Mouse (Mus musculus) limb, embryonic 13.5 days (tissue): ENCODE results near the gene Mapk1ip1. TPM values are rescaled to one million over a fixed set of nuclear protein-coding genes. Genes with fewer than 3 reads are reported as not detected.

Experiments
- ATAC-seq: fragments of 200-750 bp; cut with Nextera tagmentation; 2 replicates; pipeline ENCODE4 v1.8.0; 2017; ENCODE audit warnings: low read depth, moderate number of reproducible peaks, moderate TSS enrichment; ENCODE audit not compliant: low FRiP score
- H3K27ac ChIP-seq: fragments of 300-500 bp; sonication (generic); 2 replicates; pipeline ENCODE4 v1.5.1; 2015; ENCODE audit warnings: inconsistent platforms, mild to moderate bottlenecking, moderate library complexity
- H3K27me3 ChIP-seq: fragments of 300-500 bp; sonication (generic); 2 replicates; pipeline ENCODE4 v1.6.1; 2015; ENCODE audit warnings: mild to moderate bottlenecking, inconsistent platforms
- H3K36me3 ChIP-seq: fragments of 300-500 bp; sonication (generic); 2 replicates; pipeline ENCODE4 v1.6.1; 2015; ENCODE audit warnings: inconsistent platforms, mild to moderate bottlenecking, moderate library complexity
- H3K4me1 ChIP-seq: fragments of 300-500 bp; sonication (generic); 2 replicates; pipeline ENCODE4 v1.6.1; 2015; ENCODE audit warnings: inconsistent platforms
- H3K4me2 ChIP-seq: fragments of 300-500 bp; sonication (generic); replicated peaks from 2 replicates; pipeline ENCODE4 v1.6.1; 2015; ENCODE audit warnings: inconsistent platforms, mild to moderate bottlenecking, moderate library complexity
- H3K4me3 ChIP-seq: fragments of 300-500 bp; sonication (generic); 2 replicates; pipeline ENCODE4 v1.5.1; 2015; ENCODE audit warnings: moderate library complexity, mild to moderate bottlenecking, inconsistent platforms
- H3K9ac ChIP-seq: fragments of 300-500 bp; sonication (generic); 2 replicates; pipeline ENCODE4 v1.6.1; 2015; ENCODE audit warnings: mild to moderate bottlenecking, inconsistent platforms
- H3K9me3 ChIP-seq: fragments of 300-500 bp; sonication (generic); 2 replicates; pipeline ENCODE4 v1.6.1; 2016; ENCODE audit warnings: inconsistent platforms
- WGBS: fragments of 180-500 bp; shearing (Covaris S2); methylation state at CpG from one replicate; pipeline ENCODE4 v1.1.7; 2015; 5-methylcytosine and 5-hydroxymethylcytosine counted together
- polyA plus RNA-seq: library from polyadenylated mRNA; unstranded; fragments of >200 nt; fragmentation: Nextera tagmentation; extraction: Ambion mirVana; gene quantifications from 2 replicates; pipeline ENCODE4 v1.2.1, GENCODE M21; 2015

The Mapk1ip1 gene
- 14.3 TPM in 2 replicates for polyA plus RNA-seq

DNA sequence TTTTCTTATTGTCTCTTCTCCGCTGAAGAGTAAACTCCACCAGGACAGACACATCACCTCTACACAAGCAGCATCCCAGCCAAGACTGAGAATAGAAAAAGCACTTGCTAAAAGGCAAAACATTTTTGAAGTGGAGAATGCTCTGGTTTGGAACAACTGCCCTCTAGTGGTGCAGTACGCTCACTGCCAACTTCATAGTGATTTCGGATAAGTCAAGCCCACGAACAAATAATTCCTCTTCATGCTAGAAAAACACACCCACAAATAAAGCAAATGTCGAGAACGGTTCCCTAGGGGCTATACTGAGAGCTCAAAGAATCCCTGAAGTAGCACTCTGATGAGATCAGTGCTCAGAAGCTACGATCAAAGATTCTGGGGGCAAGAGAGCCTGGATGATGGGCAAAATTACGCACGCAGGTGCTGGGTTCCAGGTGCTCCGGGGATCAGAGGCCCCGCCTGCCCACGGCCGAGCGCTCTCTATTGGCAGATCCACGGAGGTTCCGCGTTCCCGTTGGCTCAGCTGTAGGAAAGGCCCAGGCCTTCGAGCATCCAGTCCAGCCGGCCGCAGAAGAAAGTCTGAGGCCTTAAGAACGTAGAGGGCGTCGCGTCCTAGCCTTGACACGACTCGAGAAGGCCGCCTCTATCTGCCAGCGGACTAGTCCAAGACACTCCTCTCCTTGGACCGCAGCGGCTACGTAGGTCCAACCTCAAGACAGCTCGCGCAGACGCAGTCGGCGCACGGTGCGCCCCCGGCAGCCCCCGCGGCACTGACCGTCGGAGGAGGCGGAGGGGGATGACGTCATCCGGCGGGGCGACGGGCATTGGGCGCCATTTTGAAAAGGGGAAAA, at the start of gene Mapk1ip1, which contains the start of gene Ppp2r2d:
Gene Mapk1ip1, minus strand, starts transcription at position 730 of the 848 bp plus-strand sequence.
Gene Ppp2r2d, plus strand, starts transcription at position 536 of the 848 bp plus-strand sequence.
- peaks cover 33% of the 10 kb centered on the region for H3K4me1 ChIP-seq
- WGBS: under 1% methylated on average over 51 of the region's 51 CpGs
- H3K9ac ChIP-seq: peak within 1 kb of the TSS; percentile 98
- H3K27ac ChIP-seq: peak within 1 kb of the TSS; percentile 93
- peaks cover 16% of the 10 kb centered on the region for H3K36me3 ChIP-seq
- peak; percentile 92 for ATAC-seq
- H3K9me3 ChIP-seq: no peaks in the 10 kb centered on the region
- no peaks in the 10 kb centered on the region for H3K27me3 ChIP-seq
- peak within 1 kb of the TSS; percentile 98 for H3K4me3 ChIP-seq
- peak within 1 kb of the TSS; percentile 95 for H3K4me2 ChIP-seq

DNA sequence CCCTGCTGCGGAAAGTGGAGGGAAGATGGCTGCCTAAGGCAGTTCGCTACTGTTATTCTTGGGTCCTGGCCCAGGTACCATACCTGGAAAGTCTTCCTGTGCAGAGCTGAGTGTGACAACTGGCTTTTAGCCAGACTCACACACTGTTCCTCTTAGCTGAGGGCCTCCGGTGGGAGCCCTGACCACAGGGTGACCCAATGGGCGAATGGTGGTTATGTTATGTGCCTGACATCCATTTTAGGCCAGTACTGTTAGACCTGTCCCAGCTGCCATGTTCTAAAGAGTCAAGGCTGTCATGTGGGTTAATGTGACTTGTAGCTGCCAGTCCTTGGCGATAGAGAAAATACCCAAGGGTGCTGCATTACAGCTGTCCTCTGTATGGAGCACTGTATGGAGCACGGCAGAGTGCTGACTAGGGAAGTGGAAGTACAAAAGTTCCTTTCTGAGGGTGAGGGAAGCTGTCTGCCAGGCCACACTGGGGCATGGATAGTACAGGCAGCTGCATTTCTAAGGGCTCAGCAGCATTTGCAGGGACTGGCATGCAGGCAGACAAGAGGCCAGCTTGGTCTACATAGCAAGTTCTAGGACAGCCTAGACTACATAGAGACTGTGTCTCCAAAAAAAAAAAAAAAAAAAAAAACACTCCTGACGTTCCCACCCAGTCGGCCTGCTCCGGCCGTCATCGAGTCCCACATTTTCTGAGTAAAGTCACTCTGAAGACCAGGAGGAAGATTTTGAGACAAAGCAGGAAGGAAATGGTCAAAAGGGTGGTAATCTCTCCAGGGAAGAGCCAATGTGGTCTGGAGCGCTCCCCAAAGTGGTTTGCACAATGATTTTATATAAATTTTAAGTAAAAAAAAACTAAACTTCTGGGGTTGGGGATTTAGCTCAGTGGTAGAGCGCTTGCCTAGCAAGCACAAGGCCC, 39.6 kb upstream of the Mapk1ip1 start:
- 0 out of 2 replicates have a peak overlapping the region, but pooled peaks have one; percentile 22 for H3K27ac ChIP-seq
- H3K9me3 ChIP-seq: no peaks in the 10 kb centered on the region
- no peak overlapping the region for H3K4me3 ChIP-seq
- peak; percentile 36; the same call in 1 of the 2 replicates for ATAC-seq
- H3K27me3 ChIP-seq: no peaks in the 10 kb centered on the region
- no peaks in the 10 kb centered on the region for H3K4me1 ChIP-seq
- H3K9ac ChIP-seq: no peak overlapping the region
- H3K4me2 ChIP-seq: no peak overlapping the region
- H3K36me3 ChIP-seq: peaks cover 56% of the 10 kb centered on the region
- WGBS: 81% methylated on average over 12 of the region's 13 CpGs

DNA sequence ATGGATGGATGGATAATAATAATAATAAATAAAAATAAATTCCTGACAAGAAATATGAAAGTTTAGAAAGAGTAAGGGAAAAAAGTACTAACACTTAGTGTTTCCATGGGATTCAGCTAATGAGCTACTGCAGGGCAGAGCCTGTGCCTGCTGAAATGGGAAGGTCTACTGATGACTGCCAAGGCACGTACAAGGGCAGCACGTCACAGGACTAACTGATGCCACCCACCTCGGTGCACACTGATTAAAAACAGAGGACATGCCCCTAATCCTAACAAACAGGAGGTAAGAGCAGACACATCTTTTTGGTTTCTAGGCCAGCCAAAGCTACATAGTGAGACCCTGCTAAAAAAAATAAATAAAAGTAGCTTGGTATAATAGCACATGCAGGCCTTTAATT, 37.7 kb upstream of the Mapk1ip1 start:
- Histone ChIP-seq H3K4me1 (no peaks in the 10 kb centered on the region), H3K4me3 (no peak overlapping the region), H3K36me3 (peaks cover 73% of the 10 kb centered on the region), H3K27me3 (no peaks in the 10 kb centered on the region), H3K9me3 (no peaks in the 10 kb centered on the region), H3K27ac (no peak overlapping the region), H3K4me2 (no peak overlapping the region), H3K9ac (no peak overlapping the region)
- WGBS: 95% methylated on average over 3 of the region's 3 CpGs
- no peak for ATAC-seq

DNA sequence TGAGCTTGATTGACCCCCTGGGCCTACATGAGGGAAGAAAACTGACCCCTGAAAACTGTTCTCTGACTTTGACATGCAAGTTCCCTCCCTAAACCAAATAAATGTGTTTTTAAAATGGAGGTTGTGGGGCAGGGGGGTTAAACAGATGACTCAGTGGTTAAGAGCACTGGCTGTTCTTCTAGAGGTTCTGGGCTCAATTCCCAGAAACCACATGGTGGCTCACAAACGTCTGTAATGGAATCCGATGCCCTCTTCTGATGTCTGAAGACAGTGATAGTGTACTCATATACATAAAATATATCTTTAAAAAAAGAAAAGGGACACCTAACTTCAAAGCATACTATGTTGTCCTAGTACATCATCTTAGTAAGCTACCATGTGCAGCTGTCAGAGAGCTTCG, 29.0 kb upstream of the Mapk1ip1 start:
- Histone ChIP-seq H3K4me3 (no peak overlapping the region), H3K27ac (no peak overlapping the region), H3K9me3 (no peaks in the 10 kb centered on the region), H3K9ac (no peak overlapping the region), H3K4me1 (no peaks in the 10 kb centered on the region), H3K27me3 (no peaks in the 10 kb centered on the region), H3K4me2 (no peak overlapping the region), H3K36me3 (peaks cover 94% of the 10 kb centered on the region)
- 79% methylated on average over 3 of the region's 3 CpGs for WGBS
- ATAC-seq: no peak

DNA sequence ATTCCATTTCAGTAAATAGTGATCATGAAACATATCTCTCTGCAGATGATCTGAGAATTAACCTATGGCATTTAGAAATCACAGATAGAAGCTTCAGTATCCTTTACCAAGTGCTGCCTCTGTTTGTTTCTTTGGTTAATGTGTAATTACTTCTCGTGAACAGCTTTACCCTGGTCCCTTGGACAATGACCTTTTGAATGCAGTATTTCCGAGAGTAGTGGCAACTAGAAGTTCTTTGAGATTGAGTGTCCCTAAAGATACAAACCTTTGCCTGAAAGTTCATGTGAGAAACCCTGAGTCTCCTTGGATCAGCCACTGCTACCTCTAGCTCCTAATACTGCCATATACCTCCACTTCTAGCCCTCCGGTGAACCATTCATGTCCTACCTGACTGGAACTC, 26.9 kb upstream of the Mapk1ip1 start:
- ATAC-seq: no peak
- WGBS: 92% methylated on average over 3 of the region's 3 CpGs
- peaks cover 87% of the 10 kb centered on the region for H3K36me3 ChIP-seq

DNA sequence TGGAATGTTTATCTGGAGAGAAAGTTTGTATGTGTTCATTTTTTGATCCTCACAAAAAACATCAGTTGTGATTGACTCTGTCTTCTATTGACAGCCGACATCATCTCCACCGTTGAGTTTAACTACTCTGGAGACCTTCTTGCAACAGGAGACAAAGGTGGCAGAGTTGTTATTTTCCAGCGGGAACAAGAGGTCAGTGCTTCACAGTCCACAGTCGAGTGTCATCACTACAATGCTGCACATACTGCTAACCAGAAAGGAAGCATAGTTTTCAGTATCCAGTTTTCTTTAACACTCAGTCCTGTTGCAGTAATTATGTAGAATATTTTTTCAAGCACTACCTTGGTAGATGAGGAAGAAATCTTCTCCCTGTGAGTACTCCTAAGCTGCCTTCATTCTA, 22.2 kb upstream of the Mapk1ip1 start:
- H3K4me3 ChIP-seq: no peak overlapping the region
- ATAC-seq: no peak
- no peak overlapping the region for H3K4me2 ChIP-seq
- H3K9ac ChIP-seq: no peak overlapping the region
- H3K36me3 ChIP-seq: peaks cover 45% of the 10 kb centered on the region
- no peaks in the 10 kb centered on the region for H3K9me3 ChIP-seq
- H3K4me1 ChIP-seq: peaks cover 10% of the 10 kb centered on the region
- 87% methylated on average over 4 of the region's 4 CpGs for WGBS
- H3K27ac ChIP-seq: no peak overlapping the region
- H3K27me3 ChIP-seq: no peaks in the 10 kb centered on the region

More for the DNA sequence above, 26.9 kb upstream of the Mapk1ip1 start:
- Histone ChIP-seq H3K4me3 (no peak overlapping the region), H3K9ac (no peak overlapping the region), H3K27me3 (no peaks in the 10 kb centered on the region), H3K4me2 (no peak overlapping the region), H3K27ac (no peak overlapping the region), H3K9me3 (no peaks in the 10 kb centered on the region), H3K4me1 (no peaks in the 10 kb centered on the region)

DNA sequence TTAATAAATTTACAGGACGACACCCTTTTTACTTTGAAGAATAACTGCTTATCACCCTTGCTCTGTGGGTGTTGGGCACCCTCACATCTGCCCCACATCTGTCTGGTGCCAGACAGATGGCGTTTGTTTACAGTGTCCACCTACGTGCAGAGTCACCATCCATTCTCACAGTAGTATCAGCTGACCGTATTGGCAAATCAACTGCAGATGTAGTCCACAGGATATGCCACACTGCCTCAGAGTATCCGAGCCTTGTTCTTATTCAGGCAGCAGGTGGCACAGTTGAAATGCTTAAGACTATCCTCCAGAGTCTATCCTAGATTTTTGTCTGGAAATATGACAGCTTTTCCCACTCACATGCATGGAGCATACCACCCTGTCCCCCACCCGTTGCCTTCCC, 21.2 kb upstream of the Mapk1ip1 start:
- Histone ChIP-seq H3K27me3 (no peaks in the 10 kb centered on the region), H3K4me1 (peaks cover 18% of the 10 kb centered on the region), H3K9ac (no peak overlapping the region), H3K4me3 (no peak overlapping the region), H3K27ac (no peak overlapping the region), H3K36me3 (peaks cover 35% of the 10 kb centered on the region), H3K4me2 (no peak overlapping the region), H3K9me3 (no peaks in the 10 kb centered on the region)
- 48% methylated on average over 6 of the region's 6 CpGs for WGBS
- ATAC-seq: no peak

DNA sequence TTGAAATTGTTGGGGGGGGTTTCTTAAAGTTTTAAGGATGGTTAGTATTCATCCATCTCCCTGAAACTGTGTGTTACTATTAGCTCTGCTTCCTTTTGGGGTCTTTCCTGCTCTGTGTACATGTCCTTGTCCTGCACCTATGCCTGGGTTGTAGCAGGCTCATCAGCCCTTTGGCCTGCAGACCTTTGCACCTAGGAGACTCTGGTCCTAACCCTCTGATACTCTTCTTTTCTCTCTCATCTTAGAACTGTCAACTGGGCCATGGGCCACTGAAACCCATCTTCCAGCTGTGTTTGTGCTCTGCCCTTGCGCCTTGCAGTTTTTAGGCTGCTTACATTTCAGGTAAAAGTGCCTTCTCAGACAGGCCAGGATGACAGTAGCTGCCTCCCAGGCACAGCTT, 18.7 kb upstream of the Mapk1ip1 start:
- Histone ChIP-seq H3K9me3 (no peaks in the 10 kb centered on the region), H3K27ac (no peak overlapping the region), H3K36me3 (peaks cover 29% of the 10 kb centered on the region), H3K4me3 (no peak overlapping the region), H3K4me1 (peaks cover 18% of the 10 kb centered on the region), H3K27me3 (no peaks in the 10 kb centered on the region), H3K9ac (no peak overlapping the region), H3K4me2 (no peak overlapping the region)
- ATAC-seq: no peak
- WGBS: 94% methylated on average over 1 of the region's 1 CpGs

DNA sequence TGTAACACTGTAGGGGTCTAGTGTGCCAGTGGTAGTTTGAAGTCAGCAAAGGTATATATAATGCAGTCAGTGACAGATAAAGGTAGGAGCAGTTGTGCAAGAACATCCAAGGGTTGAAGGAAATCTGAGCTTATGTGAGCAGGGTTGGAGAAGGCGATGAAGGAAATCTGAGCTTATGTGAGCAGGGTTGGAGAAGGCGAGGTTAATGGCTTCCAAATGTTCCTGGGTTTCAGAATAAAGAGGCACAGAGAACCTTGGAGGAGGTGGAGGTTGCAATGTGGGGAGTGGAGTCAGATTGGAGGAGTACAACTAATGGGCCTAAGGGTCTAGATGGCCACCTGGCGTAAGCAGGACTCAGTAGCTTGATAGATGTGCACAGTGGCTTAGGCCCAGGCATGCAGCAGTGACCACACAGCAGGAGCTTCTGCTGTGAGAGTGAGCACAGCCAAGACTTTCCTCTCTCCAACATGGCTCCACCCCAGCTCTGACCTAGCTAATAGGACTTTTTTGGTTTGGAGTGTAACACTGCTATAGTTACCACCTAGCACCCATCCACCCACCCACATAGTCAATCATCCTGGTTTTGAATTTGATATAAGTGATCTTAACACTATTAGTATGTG, 18.0 kb upstream of the Mapk1ip1 start:
- peaks cover 25% of the 10 kb centered on the region for H3K36me3 ChIP-seq
- peak; percentile 36; the same call in 1 of the 2 replicates for ATAC-seq
- no peaks in the 10 kb centered on the region for H3K9me3 ChIP-seq
- H3K4me3 ChIP-seq: no peak overlapping the region
- WGBS: 22% methylated on average over 3 of the region's 3 CpGs
- no peaks in the 10 kb centered on the region for H3K27me3 ChIP-seq
- H3K9ac ChIP-seq: no peak overlapping the region
- no peak overlapping the region for H3K4me2 ChIP-seq
- H3K4me1 ChIP-seq: peaks cover 18% of the 10 kb centered on the region
- peak overlapping the region; percentile 48; the same call in 1 of the 2 replicates for H3K27ac ChIP-seq

DNA sequence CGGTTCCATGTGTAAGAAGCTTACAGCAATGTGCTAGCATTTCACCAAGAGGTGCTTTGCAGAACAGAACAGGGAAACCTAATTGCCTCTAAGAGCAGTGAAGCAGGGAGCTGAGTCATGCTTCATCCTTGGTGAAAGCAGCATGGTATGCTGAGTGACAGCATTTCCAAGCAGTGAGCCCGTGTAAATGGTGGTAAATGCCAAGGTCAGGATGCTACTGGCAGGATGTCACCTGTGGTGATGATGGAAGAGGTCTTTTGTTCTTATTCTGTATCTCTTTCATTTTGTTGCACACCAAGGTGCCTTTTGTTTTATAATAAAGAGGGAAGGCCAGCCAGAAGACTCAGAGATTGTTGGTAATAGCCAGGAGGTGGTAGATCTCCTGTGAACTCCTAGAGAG, 10.6 kb upstream of the Mapk1ip1 start:
- Histone ChIP-seq H3K27me3 (no peaks in the 10 kb centered on the region), H3K4me3 (no peak overlapping the region), H3K9ac (no peak overlapping the region), H3K9me3 (no peaks in the 10 kb centered on the region), H3K36me3 (peaks cover 55% of the 10 kb centered on the region), H3K4me1 (0 out of 2 replicates have a peak, but pooled peaks cover 9% of the 10 kb centered on the region), H3K27ac (no peak overlapping the region), H3K4me2 (no peak overlapping the region)
- ATAC-seq: no peak
- WGBS: 77% methylated on average over 2 of the region's 2 CpGs

DNA sequence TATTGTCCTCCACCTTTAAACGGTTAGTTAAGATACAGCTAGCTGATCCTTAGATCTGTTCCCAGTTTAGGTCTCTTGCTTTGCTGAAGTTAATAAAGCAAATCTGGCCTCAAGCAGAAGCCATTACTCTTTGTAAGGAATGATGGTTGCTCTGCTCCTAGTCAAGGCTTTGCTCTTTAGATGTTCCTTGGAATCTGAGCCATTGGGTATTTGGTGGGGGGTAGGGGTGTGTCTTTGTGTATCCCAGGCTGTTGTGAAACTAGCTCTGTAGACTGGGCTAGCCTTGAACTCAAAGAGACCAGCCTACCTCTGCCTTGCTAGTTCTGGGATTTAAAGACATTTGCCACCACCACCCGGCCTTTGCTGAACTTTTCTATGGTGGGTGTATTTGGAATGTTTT, 8.1 kb upstream of the Mapk1ip1 start:
- no peak overlapping the region for H3K4me2 ChIP-seq
- no peak overlapping the region for H3K9ac ChIP-seq
- H3K9me3 ChIP-seq: no peaks in the 10 kb centered on the region
- H3K27me3 ChIP-seq: no peaks in the 10 kb centered on the region
- 89% methylated on average over 2 of the region's 2 CpGs for WGBS
- peaks cover 56% of the 10 kb centered on the region for H3K36me3 ChIP-seq
- ATAC-seq: no peak
- no peak overlapping the region for H3K27ac ChIP-seq
- H3K4me3 ChIP-seq: no peak overlapping the region
- peaks cover 9% of the 10 kb centered on the region; the same call in 1 of the 2 replicates for H3K4me1 ChIP-seq
